Mouse (Mus musculus): ENCODE results near the gene E330021D16Rik. TPM values are rescaled to one million over a fixed set of nuclear protein-coding genes. Genes with fewer than 3 reads are reported as not detected.

Gene E330021D16Rik
- total and polyA plus RNA-seq, 3 experiments: not detected

DNA sequence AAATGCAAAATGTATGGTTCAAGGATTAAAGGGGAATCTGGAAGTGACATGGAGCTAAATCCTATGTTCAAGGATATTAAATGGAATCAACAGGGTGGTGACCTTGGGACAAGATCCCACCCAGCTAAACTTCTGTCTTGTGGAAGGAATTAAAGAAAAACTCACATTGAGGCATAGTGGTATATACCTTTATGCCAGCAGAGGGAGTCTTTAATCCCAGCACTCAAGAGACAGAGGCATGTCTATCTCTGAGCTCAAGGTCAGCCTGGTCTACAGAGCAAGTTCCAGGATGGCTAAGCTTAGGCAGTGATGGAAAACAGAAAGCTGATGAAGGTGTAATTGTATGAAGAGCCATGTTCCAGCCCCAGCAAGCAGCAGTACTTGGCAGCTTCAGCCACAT lies 39.3 kb downstream of the E330021D16Rik start:
- dilution Hi-C loops (cut with MboI; ENCODE audit: extremely low pct_ligation_motif_present, extremely low pct_unique_long_range_greater_than_20kb, low sequenced_read_pairs): no loop called here
- H3K9ac ChIP-seq (ENCODE audit: insufficient read depth, low read depth): no peak overlapping the region

DNA sequence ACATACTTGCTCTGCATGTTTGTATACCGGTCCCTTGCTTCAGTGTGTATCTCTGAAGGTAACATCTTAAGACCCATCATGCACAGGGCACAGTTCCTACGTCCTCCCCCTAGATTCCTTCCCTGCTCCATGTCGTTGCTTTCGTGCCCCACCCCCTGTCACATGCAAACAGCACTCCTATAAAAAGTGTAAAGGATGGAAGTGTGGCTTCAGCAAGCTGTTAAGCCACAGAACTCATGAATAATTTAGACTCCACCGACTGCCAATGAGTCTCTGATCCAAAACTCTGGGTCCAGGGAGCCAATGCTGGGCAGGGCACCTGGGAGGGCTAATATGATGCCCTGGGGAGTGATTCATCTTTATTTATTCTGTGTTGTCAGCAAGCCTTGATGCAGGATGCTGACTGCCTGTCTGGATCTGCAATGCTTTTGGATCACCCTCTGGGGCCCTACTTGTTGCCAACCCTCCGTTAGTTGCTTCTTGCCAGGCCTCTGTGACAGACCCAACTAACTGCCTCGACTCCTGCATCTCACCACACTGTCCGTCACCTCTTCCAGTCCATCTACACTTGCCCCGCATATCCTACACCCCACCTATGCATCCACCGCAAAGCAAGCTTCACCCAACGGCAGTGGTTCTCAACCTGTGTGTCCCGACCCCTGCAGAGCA lies 50.8 kb downstream of the E330021D16Rik start:
- DNase-seq (ENCODE audit: extremely low read depth): no peak
- no peaks in the 10 kb centered on the region for H3K36me3 ChIP-seq (replicated peaks in 1 of 2; ENCODE audit: control insufficient read depth in 1 of 2, insufficient read depth in 1 of 2, low read length in 1 of 2)
- peaks cover 6% of the 10 kb centered on the region for H3K9me3 ChIP-seq (replicated peaks; ENCODE audit: low read length)
- no peaks in the 10 kb centered on the region for H3K79me2 ChIP-seq (replicated peaks; ENCODE audit: control insufficient read depth, extremely low read depth, insufficient read depth, poor library complexity, severe bottlenecking)
- no peak overlapping the region for H3K4me3 ChIP-seq (replicated peaks in 1 of 3; ENCODE audit: low read depth in 2 of 3, low read length in 2 of 3, poor library complexity in 1 of 3)
- H3K4me1 ChIP-seq (ENCODE audit: control insufficient read depth in 1 of 2, insufficient read depth in 2 of 2): no peaks in the 10 kb centered on the region; a peak in 1 of 4 replicates
- H3K9ac ChIP-seq (ENCODE audit: insufficient read depth, low read depth): no peak overlapping the region
- H3K27me3 ChIP-seq (replicated peaks): peaks cover 21% of the 10 kb centered on the region
- dilution Hi-C loops (cut with MboI; ENCODE audit: extremely low pct_ligation_motif_present, extremely low pct_unique_long_range_greater_than_20kb, low sequenced_read_pairs) (no loop called here), in situ Hi-C loops (cut with MboI; ENCODE audit: low pct_ligation_motif_present, low pct_unique_long_range_greater_than_20kb, low sequenced_read_pairs) (loop anchor here (25.0 kb wide), 1 partner anchor 927 kb away; no protein-coding TSS in a partner anchor)
- TF ChIP-seq NELFE (IDR thresholded peaks at IDR 0.05; ENCODE audit: low read depth, low read length) (no peak), MAZ (IDR thresholded peaks at IDR 0.05; ENCODE audit: low read depth, low read length) (no peak), MYC (IDR thresholded peaks at IDR 0.05; ENCODE audit: low read depth, low read length) (no peak), JUN (IDR thresholded peaks at IDR 0.05; ENCODE audit: insufficient read depth, low read depth, low read length) (no peak), UBTF (IDR thresholded peaks at IDR 0.05; ENCODE audit: low read depth, low read length) (no peak)
- no peak overlapping the region for H3K4me2 ChIP-seq (ENCODE audit: insufficient read depth, low read depth, poor library complexity, severe bottlenecking)
- no peak overlapping the region for H3K27ac ChIP-seq (ENCODE audit: insufficient read depth, low read depth)

More for the DNA sequence above, 39.3 kb downstream of the E330021D16Rik start:
- peak; percentile 13 to 47; a peak in 3 of 4 replicates for TF ChIP-seq CTCF (conservative IDR thresholded peaks at IDR 0.05 in 1 of 2, IDR thresholded peaks at IDR 0.05 in 1 of 2; ENCODE audit: low read depth in 2 of 2, low read length in 2 of 2)
- TF ChIP-seq IRF4 (IDR thresholded peaks at IDR 0.05; ENCODE audit: low read depth, low read length): no peak
- no peak for TF ChIP-seq RCOR1 (conservative IDR thresholded peaks at IDR 0.05; ENCODE audit: low read depth, low read length)
- no peak for TF ChIP-seq USF1 (IDR thresholded peaks at IDR 0.05; ENCODE audit: low read depth, low read length)
- peak; percentile 26 for TF ChIP-seq SMC3 (IDR thresholded peaks at IDR 0.05; ENCODE audit: low read depth, low read length)
- Histone ChIP-seq H3K27ac (ENCODE audit: insufficient read depth, low read depth) (no peak overlapping the region), H3K27me3 (replicated peaks) (peaks cover 41% of the 10 kb centered on the region), H3K79me2 (replicated peaks; ENCODE audit: control insufficient read depth, extremely low read depth, insufficient read depth, poor library complexity, severe bottlenecking) (no peaks in the 10 kb centered on the region), H3K4me1 (ENCODE audit: control insufficient read depth in 1 of 2, insufficient read depth in 2 of 2) (no peaks in the 10 kb centered on the region), H3K4me3 (replicated peaks in 1 of 3; ENCODE audit: low read depth in 2 of 3, low read length in 2 of 3, poor library complexity in 1 of 3) (no peak overlapping the region), H3K4me2 (ENCODE audit: insufficient read depth, low read depth, poor library complexity, severe bottlenecking) (no peak overlapping the region), H3K9me3 (replicated peaks; ENCODE audit: low read length) (peaks cover 6% of the 10 kb centered on the region), H3K36me3 (replicated peaks in 1 of 2; ENCODE audit: control insufficient read depth in 1 of 2, insufficient read depth in 1 of 2, low read length in 1 of 2) (no peaks in the 10 kb centered on the region)
- in situ Hi-C loops (cut with MboI; ENCODE audit: low pct_ligation_motif_present, low pct_unique_long_range_greater_than_20kb, low sequenced_read_pairs): no loop called here
- peak; percentile 3 for DNase-seq (ENCODE audit: extremely low read depth)

DNA sequence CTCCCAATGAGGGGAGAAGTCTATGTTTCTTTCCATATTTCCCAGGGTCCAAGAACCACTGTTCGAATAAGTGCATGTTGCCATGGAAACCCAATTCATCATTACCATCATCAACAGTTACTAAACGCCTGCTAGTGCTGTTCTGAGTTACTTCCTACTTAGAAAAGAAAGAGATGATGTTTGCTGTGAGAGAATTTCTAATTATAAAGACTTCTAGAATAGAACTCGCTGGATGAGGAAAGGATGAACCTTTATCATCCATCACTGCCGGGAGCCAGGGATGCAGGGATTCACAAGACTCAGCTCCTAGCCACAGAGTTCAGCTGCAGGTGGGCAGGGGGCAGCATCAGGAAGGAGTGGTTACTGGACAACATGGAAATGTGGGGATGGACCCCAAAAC lies 51.4 kb downstream of the E330021D16Rik start:
- dilution Hi-C loops (cut with MboI; ENCODE audit: extremely low pct_ligation_motif_present, extremely low pct_unique_long_range_greater_than_20kb, low sequenced_read_pairs): no loop called here
- H3K79me2 ChIP-seq (replicated peaks; ENCODE audit: control insufficient read depth, extremely low read depth, insufficient read depth, poor library complexity, severe bottlenecking): no peaks in the 10 kb centered on the region
- H3K27me3 ChIP-seq (replicated peaks): peaks cover 22% of the 10 kb centered on the region
- DNase-seq (ENCODE audit: extremely low read depth): no peak
- in situ Hi-C loops (cut with MboI; ENCODE audit: low pct_ligation_motif_present, low pct_unique_long_range_greater_than_20kb, low sequenced_read_pairs): loop anchor here (25.0 kb wide), 1 partner anchor 927 kb away; no protein-coding TSS in a partner anchor
- no peaks in the 10 kb centered on the region for H3K36me3 ChIP-seq (replicated peaks in 1 of 2; ENCODE audit: control insufficient read depth in 1 of 2, insufficient read depth in 1 of 2, low read length in 1 of 2)
- TF ChIP-seq ZKSCAN1 (IDR thresholded peaks at IDR 0.05; ENCODE audit: borderline replicate concordance, low read depth, low read length) (no peak), BHLHE40 (IDR thresholded peaks at IDR 0.05; ENCODE audit: low read depth, low read length) (no peak), NELFE (IDR thresholded peaks at IDR 0.05; ENCODE audit: low read depth, low read length) (no peak), MAFK (IDR thresholded peaks at IDR 0.05; ENCODE audit: insufficient replicate concordance, low read length) (no peak), EP300 (IDR thresholded peaks at IDR 0.05; ENCODE audit: low read length) (no peak), PAX5 (IDR thresholded peaks at IDR 0.05; ENCODE audit: low read length) (no peak), MXI1 (IDR thresholded peaks at IDR 0.05; ENCODE audit: low read depth, low read length) (no peak), USF2 (conservative IDR thresholded peaks at IDR 0.05; ENCODE audit: low read depth, low read length) (no peak), RCOR1 (conservative IDR thresholded peaks at IDR 0.05; ENCODE audit: low read depth, low read length) (no peak), POLR2A (IDR thresholded peaks at IDR 0.05; ENCODE audit: low read depth, low read length) (no peak), JUN (IDR thresholded peaks at IDR 0.05; ENCODE audit: insufficient read depth, low read depth, low read length) (no peak), MAX (IDR thresholded peaks at IDR 0.05; ENCODE audit: low read length) (no peak), ETS1 (conservative IDR thresholded peaks at IDR 0.05; ENCODE audit: low read depth, low read length) (no peak), NRF1 (IDR thresholded peaks at IDR 0.05; ENCODE audit: low read depth, low read length) (no peak)
- H3K4me1 ChIP-seq (ENCODE audit: control insufficient read depth in 1 of 2, insufficient read depth in 2 of 2): no peaks in the 10 kb centered on the region; a peak in 1 of 4 replicates
- H3K9me3 ChIP-seq (replicated peaks; ENCODE audit: low read length): peaks cover 6% of the 10 kb centered on the region
- H3K9ac ChIP-seq (ENCODE audit: insufficient read depth, low read depth): no peak overlapping the region
- H3K4me2 ChIP-seq (ENCODE audit: insufficient read depth, low read depth, poor library complexity, severe bottlenecking): no peak overlapping the region
- no peak overlapping the region for H3K4me3 ChIP-seq (replicated peaks in 1 of 3; ENCODE audit: low read depth in 2 of 3, low read length in 2 of 3, poor library complexity in 1 of 3)
- no peak overlapping the region for H3K27ac ChIP-seq (ENCODE audit: insufficient read depth, low read depth)

Data from CH12.LX (cell line).